Mouse (Mus musculus) midbrain, embryonic 15.5 days (tissue): ENCODE measurements at regions not wholly inside any gene's neighbourhood (a gene's known extent, or its start where the extent isn't known, plus 50 kb on each side); places are given as distances from the start of the nearest gene placed in this dataset.

Experiments
- ATAC-seq: fragments of 200-750 bp; cut with Nextera tagmentation; replicated peaks from 2 replicates; pipeline ENCODE4 v1.8.0; 2017; ENCODE audit warnings: moderate TSS enrichment
- H3K27ac ChIP-seq: fragments of 300-500 bp; sonication (generic); 2 replicates; pipeline ENCODE4 v1.5.1; 2015; ENCODE audit warnings: mild to moderate bottlenecking, inconsistent platforms
- H3K27me3 ChIP-seq: fragments of 300-500 bp; sonication (generic); replicated peaks from 2 replicates; pipeline ENCODE4 v1.6.1; 2015; ENCODE audit warnings: inconsistent platforms
- H3K36me3 ChIP-seq: fragments of 300-500 bp; sonication (generic); replicated peaks from 2 replicates; pipeline ENCODE4 v1.6.1; 2015; ENCODE audit warnings: inconsistent platforms
- H3K4me1 ChIP-seq: fragments of 300-500 bp; sonication (generic); 2 replicates; pipeline ENCODE4 v1.6.1; 2015; ENCODE audit warnings: inconsistent platforms
- H3K4me2 ChIP-seq: fragments of 300-500 bp; sonication (generic); 2 replicates; pipeline ENCODE4 v1.6.1; 2015; ENCODE audit warnings: inconsistent platforms, mild to moderate bottlenecking, moderate library complexity
- H3K4me3 ChIP-seq: fragments of 300-500 bp; sonication (generic); 2 replicates; pipeline ENCODE4 v1.5.1; 2015; ENCODE audit warnings: mild to moderate bottlenecking, inconsistent platforms
- H3K9ac ChIP-seq: fragments of 300-500 bp; sonication (generic); 2 replicates; pipeline ENCODE4 v1.6.1; 2015; ENCODE audit warnings: mild to moderate bottlenecking, inconsistent platforms
- H3K9me3 ChIP-seq: fragments of 300-500 bp; sonication (generic); 2 replicates; pipeline ENCODE4 v1.6.1; 2016; ENCODE audit warnings: inconsistent platforms
- WGBS: fragments of 180-500 bp; shearing (Covaris S2); methylation state at CpG from one replicate; pipeline ENCODE4 v1.1.7; 2015; ENCODE audit warnings: mixed read lengths; 5-methylcytosine and 5-hydroxymethylcytosine counted together

DNA sequence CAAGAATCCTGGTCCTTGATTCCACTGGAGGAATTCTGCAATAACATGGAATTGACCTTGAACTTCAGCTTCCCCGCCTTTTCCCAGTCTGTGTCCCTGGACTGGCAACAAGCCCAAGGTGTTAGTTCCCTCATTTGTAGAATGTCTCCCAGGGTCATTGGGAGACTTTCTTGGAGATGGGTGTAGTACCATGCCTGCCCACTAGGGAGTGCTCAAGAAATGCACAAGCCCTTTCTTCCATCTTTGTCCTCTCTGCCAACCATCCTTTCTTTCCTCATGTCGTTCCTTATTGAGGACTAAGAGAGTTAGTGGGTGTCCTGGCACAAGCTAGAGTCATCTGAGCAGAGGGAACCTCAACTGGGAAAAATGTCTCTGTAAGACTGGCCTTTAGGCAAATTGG is 285.9 kb upstream of the 4930535I16Rik start:
- H3K4me3 ChIP-seq = no peak overlapping the region
- no peaks in the 10 kb centered on the region for H3K9me3 ChIP-seq
- H3K4me2 ChIP-seq = no peak overlapping the region
- WGBS = 79% methylated on average over 2 of the region's 2 CpGs
- H3K27ac ChIP-seq = no peak overlapping the region
- no peaks in the 10 kb centered on the region for H3K36me3 ChIP-seq
- H3K4me1 ChIP-seq = peaks cover 12% of the 10 kb centered on the region
- no peak for ATAC-seq
- H3K9ac ChIP-seq = no peak overlapping the region
- H3K27me3 ChIP-seq = no peaks in the 10 kb centered on the region

GRCm38 (mm10) chr4:124199884-124200844 is 282.3 kb upstream of the 4930535I16Rik start:
- ATAC-seq = peak; percentile 54; the same call in 1 of the 2 replicates
- H3K27me3 ChIP-seq = no peaks in the 10 kb centered on the region
- peaks cover 22% of the 10 kb centered on the region for H3K4me1 ChIP-seq
- no peak overlapping the region for H3K4me3 ChIP-seq
- H3K9ac ChIP-seq = no peak overlapping the region
- H3K27ac ChIP-seq = 0 out of 2 replicates have a peak overlapping the region, but pooled peaks have one; percentile 10
- WGBS = 15% methylated on average over 14 of the region's 14 CpGs
- no peak overlapping the region for H3K4me2 ChIP-seq
- H3K9me3 ChIP-seq = no peaks in the 10 kb centered on the region
- no peaks in the 10 kb centered on the region for H3K36me3 ChIP-seq

GRCm38 (mm10) chr4:124198832-124199231 is 281.0 kb upstream of the 4930535I16Rik start:
- H3K36me3 ChIP-seq = no peaks in the 10 kb centered on the region
- peaks cover 22% of the 10 kb centered on the region for H3K4me1 ChIP-seq
- no peak overlapping the region for H3K9ac ChIP-seq
- no peak overlapping the region for H3K4me2 ChIP-seq
- no peak overlapping the region for H3K27ac ChIP-seq
- H3K27me3 ChIP-seq = no peaks in the 10 kb centered on the region
- no peak for ATAC-seq
- H3K9me3 ChIP-seq = no peaks in the 10 kb centered on the region
- H3K4me3 ChIP-seq = no peak overlapping the region
- WGBS = 67% methylated on average over 15 of the region's 15 CpGs

GRCm38 (mm10) chr4:124196711-124197110 is 278.9 kb upstream of the 4930535I16Rik start:
- Histone ChIP-seq H3K36me3 (no peaks in the 10 kb centered on the region), H3K9me3 (no peaks in the 10 kb centered on the region), H3K27ac (no peak overlapping the region), H3K9ac (no peak overlapping the region), H3K4me1 (peaks cover 37% of the 10 kb centered on the region), H3K4me3 (no peak overlapping the region), H3K4me2 (no peak overlapping the region), H3K27me3 (no peaks in the 10 kb centered on the region)
- WGBS = 24% methylated on average over 12 of the region's 12 CpGs
- ATAC-seq = no peak

GRCm38 (mm10) chr4:124193059-124193721 is 275.4 kb upstream of the 4930535I16Rik start:
- Histone ChIP-seq H3K9me3 (no peaks in the 10 kb centered on the region), H3K9ac (no peak overlapping the region), H3K4me2 (no peak overlapping the region), H3K4me1 (peaks cover 28% of the 10 kb centered on the region), H3K27me3 (no peaks in the 10 kb centered on the region), H3K4me3 (no peak overlapping the region), H3K27ac (peak overlapping the region; percentile 25; the same call in 1 of the 2 replicates), H3K36me3 (no peaks in the 10 kb centered on the region)
- 43% methylated on average over 15 of the region's 15 CpGs for WGBS
- peak; percentile 54; the same call in 1 of the 2 replicates for ATAC-seq

DNA sequence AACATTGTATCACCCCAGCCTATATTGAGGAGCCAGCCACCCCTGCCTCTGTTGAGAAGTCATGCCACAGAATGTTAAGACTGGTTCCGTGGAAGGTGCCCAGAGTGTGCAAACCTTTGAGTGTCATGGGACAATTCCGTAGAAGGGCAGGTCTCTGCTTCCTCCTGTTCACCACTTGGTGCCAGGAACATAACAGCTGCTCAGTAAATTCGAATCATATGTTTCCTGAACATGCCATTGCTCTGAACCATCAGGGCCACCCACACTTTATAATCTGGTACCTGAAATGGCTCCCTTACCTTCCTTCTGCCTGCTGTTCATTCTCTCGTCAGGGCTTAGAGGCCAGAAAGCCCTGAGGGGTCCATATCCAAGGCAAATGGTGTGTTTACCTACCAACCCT is 273.0 kb upstream of the 4930535I16Rik start:
- H3K27me3 ChIP-seq = no peaks in the 10 kb centered on the region
- 85% methylated on average over 4 of the region's 4 CpGs for WGBS
- H3K27ac ChIP-seq = no peak overlapping the region
- no peak for ATAC-seq
- H3K9me3 ChIP-seq = no peaks in the 10 kb centered on the region
- H3K9ac ChIP-seq = no peak overlapping the region
- no peaks in the 10 kb centered on the region for H3K36me3 ChIP-seq
- no peak overlapping the region for H3K4me2 ChIP-seq
- H3K4me3 ChIP-seq = no peak overlapping the region
- peaks cover 28% of the 10 kb centered on the region for H3K4me1 ChIP-seq

DNA sequence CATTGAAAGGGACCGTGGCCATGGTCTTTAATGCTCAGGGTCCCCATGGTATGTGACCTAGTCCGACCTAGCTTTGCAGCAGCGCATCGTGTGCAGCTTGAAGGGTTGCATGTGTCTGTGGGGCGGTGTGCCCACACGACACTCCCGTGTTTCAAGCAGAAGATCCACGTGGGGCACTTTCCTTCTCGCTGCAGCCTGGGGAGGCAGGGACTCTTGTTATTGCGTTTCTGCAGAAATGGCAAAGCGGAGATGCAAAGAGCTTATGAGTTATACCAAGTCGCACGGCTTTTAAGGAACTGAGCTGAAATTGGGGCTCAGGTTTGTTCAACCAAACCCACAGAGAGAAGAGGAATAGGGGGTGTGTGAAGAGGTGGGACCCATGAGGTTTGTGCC is 272.2 kb upstream of the 4930535I16Rik start:
- Histone ChIP-seq H3K27me3 (no peaks in the 10 kb centered on the region), H3K9ac (no peak overlapping the region), H3K36me3 (no peaks in the 10 kb centered on the region), H3K27ac (no peak overlapping the region), H3K4me2 (no peak overlapping the region), H3K4me1 (peaks cover 28% of the 10 kb centered on the region), H3K9me3 (no peaks in the 10 kb centered on the region), H3K4me3 (no peak overlapping the region)
- whole genome bisulfite sequencing = 71% methylated on average over 13 of the region's 13 CpGs
- no peak for ATAC-seq

GRCm38 (mm10) chr4:124189352-124189992 is 271.6 kb upstream of the 4930535I16Rik start:
- H3K36me3 ChIP-seq = no peaks in the 10 kb centered on the region
- peak; percentile 77 for ATAC-seq
- no peaks in the 10 kb centered on the region for H3K27me3 ChIP-seq
- no peak overlapping the region for H3K9ac ChIP-seq
- H3K4me2 ChIP-seq = no peak overlapping the region
- H3K27ac ChIP-seq = no peak overlapping the region
- H3K9me3 ChIP-seq = no peaks in the 10 kb centered on the region
- WGBS = 24% methylated on average over 24 of the region's 24 CpGs
- H3K4me1 ChIP-seq = peaks cover 28% of the 10 kb centered on the region
- no peak overlapping the region for H3K4me3 ChIP-seq

DNA sequence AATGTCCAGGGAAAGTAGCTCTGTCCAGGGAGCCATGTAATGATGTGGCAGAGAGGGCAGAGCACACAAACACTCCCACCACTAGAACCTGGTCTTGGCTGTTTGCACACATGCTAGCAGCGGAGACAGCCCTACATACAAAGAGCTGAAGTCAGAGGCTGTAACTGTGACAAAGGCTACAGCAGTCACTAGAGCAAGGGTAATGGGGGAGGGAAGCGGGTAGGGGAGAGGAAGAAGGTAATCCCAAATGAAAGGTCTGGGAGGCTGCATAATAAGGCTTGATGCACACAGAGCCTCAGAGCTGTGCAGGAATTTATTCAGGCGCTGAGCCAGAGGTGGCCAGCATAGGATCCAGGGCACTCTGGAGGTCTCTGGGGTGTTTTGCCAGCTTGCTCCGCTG is 269.3 kb upstream of the 4930535I16Rik start:
- H3K4me1 ChIP-seq = peaks cover 16% of the 10 kb centered on the region
- H3K9me3 ChIP-seq = no peaks in the 10 kb centered on the region
- H3K27ac ChIP-seq = no peak overlapping the region; the same call in 1 of the 2 replicates
- H3K27me3 ChIP-seq = no peaks in the 10 kb centered on the region
- no peak overlapping the region for H3K9ac ChIP-seq
- ATAC-seq = peak; percentile 55; the same call in 1 of the 2 replicates
- no peak overlapping the region for H3K4me2 ChIP-seq
- H3K36me3 ChIP-seq = no peaks in the 10 kb centered on the region
- 14% methylated on average over 4 of the region's 4 CpGs for WGBS
- no peak overlapping the region for H3K4me3 ChIP-seq

DNA sequence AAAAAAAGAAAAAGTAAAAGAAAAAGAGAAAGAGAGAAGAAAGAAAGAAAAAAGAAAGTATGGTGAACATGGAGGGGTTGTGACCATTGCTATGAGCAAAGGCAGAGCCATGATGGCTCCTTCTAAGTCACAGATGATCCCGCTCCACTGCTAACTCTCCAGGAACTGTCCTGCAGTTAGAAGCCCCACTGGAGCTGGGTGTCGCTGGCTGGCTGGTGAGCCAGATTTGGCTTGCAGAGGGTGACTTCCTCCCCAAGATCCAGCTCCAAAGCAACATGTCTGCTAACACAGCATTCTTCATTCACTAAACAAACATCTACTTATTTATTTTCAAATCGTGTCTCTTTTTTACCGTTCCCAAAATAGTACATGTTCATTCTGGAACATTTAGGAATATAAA is 263.5 kb upstream of the 4930535I16Rik start:
- peaks cover 7% of the 10 kb centered on the region for H3K27me3 ChIP-seq
- no peak overlapping the region for H3K4me2 ChIP-seq
- no peak overlapping the region for H3K4me3 ChIP-seq
- H3K27ac ChIP-seq = no peak overlapping the region
- no peaks in the 10 kb centered on the region for H3K36me3 ChIP-seq
- H3K9ac ChIP-seq = no peak overlapping the region
- WGBS = 89% methylated on average over 4 of the region's 4 CpGs
- no peaks in the 10 kb centered on the region for H3K9me3 ChIP-seq
- H3K4me1 ChIP-seq = peaks cover 10% of the 10 kb centered on the region; the same call in 1 of the 2 replicates
- ATAC-seq = no peak

- Histone ChIP-seq H3K27ac (no peak overlapping the region), H3K4me2 (peak overlapping the region; percentile 89), H3K4me1 (peaks cover 10% of the 10 kb centered on the region; the same call in 1 of the 2 replicates), H3K4me3 (peak overlapping the region; percentile 41), H3K36me3 (no peaks in the 10 kb centered on the region), H3K9me3 (no peaks in the 10 kb centered on the region), H3K9ac (peak overlapping the region; percentile 39), H3K27me3 (peaks cover 7% of the 10 kb centered on the region)
- 1% methylated on average over 49 of the region's 50 CpGs for WGBS
- ATAC-seq = peak; percentile 56; the same call in 1 of the 2 replicates
These were observed 260.7 kb upstream of the 4930535I16Rik start for GRCm38 (mm10) chr4:124178401-124179018.

DNA sequence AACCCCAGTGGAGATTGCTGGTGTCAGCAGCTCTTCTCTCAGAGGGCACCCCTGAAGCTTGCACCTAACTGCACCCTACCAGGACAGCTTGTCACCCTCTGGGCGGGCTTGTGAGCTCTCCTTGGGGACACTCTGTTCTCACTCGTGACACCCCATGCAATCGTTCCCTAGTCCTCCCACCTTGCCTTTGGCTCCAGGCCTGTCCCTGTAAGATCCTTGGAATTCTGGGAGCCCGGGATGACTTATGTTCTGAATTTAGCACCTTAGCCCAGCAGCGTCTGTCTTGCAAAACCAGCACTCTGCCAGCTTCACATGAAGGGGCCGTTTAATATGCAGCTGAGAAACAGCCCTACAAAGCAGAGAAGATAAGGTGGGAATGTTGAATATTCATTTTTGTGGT is 257.7 kb upstream of the 4930535I16Rik start:
- ATAC-seq = no peak
- 62% methylated on average over 6 of the region's 6 CpGs for WGBS

More for the DNA sequence above, 257.7 kb upstream of the 4930535I16Rik start:
- no peak overlapping the region for H3K9ac ChIP-seq
- H3K36me3 ChIP-seq = no peaks in the 10 kb centered on the region
- H3K4me3 ChIP-seq = no peak overlapping the region
- peaks cover 10% of the 10 kb centered on the region; the same call in 1 of the 2 replicates for H3K4me1 ChIP-seq
- no peaks in the 10 kb centered on the region for H3K9me3 ChIP-seq
- peaks cover 7% of the 10 kb centered on the region for H3K27me3 ChIP-seq
- H3K4me2 ChIP-seq = no peak overlapping the region
- H3K27ac ChIP-seq = no peak overlapping the region
